In the genomic region with DNA sequence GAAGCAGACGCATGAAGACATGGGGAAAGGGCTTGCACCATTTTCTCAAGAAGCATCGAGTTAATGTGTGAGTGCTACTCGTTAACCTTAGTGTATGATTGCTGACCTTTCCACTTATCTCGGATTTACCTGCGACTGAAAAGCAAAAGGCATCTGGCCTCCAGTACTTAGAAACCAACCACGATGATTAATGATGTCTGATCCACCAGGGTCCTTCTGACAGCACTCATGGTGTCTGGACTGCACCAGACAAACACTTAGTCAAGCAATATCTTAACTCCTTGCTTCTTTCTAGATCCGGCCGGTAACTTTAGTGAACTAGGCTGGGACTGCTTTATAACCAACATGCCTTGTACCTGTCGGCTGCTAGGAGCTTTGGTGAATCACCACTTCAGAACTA, we compare ENCODE assay signal across 24 mouse cellular contexts.
"Had no signal": no experiment of that assay in that cellular context is flagged by ENCODE, and none has a peak within 500 bp of the region (broad histone marks: within the 10 kb centered on the region; RNA-seq: fewer than 3 reads in every experiment).

No protein-coding gene starts in this region.

- H3K27me3 ChIP-seq: forebrain, embryonic 15.5 days; heart, embryonic 13.5 days; heart, embryonic 15.5 days; hindbrain, embryonic 13.5 days; hindbrain, embryonic 15.5 days; limb, embryonic 13.5 days; limb, embryonic 15.5 days; liver, embryonic 12.5 days had no signal

- H3K9me3 ChIP-seq: forebrain, embryonic 15.5 days; heart, embryonic 13.5 days; heart, embryonic 15.5 days; hindbrain, embryonic 13.5 days; hindbrain, embryonic 15.5 days; limb, embryonic 13.5 days; limb, embryonic 15.5 days; liver, embryonic 12.5 days had no signal

- DNase-seq: forebrain, postnatal 0 days; gastrocnemius, postnatal 14 days; gastrocnemius, postnatal 36 days; heart, adult 2 months; heart, postnatal 14 days; heart, postnatal 36 days; kidney, adult 11 months; kidney, adult 2 months; kidney, postnatal 14 days; layer of hippocampus, adult 9-11 months; layer of hippocampus, postnatal 36 days; left cerebral cortex, postnatal 4 days had no signal

- H3K27ac ChIP-seq: forebrain, embryonic 15.5 days; heart, adult 2 months; heart, embryonic 13.5 days; heart, embryonic 15.5 days; hindbrain, embryonic 13.5 days; hindbrain, embryonic 15.5 days; hindbrain, postnatal 0 days; limb, embryonic 13.5 days; limb, embryonic 15.5 days; liver, embryonic 12.5 days; liver, embryonic 14.5 days had no signal

- H3K9ac ChIP-seq: forebrain, embryonic 15.5 days; forebrain, postnatal 0 days; heart, embryonic 13.5 days; heart, embryonic 15.5 days; hindbrain, embryonic 13.5 days; hindbrain, embryonic 15.5 days; limb, embryonic 13.5 days; limb, embryonic 15.5 days; liver, embryonic 12.5 days; liver, embryonic 14.5 days had no signal

- H3K4me3 ChIP-seq: forebrain, embryonic 15.5 days; heart, adult 2 months; heart, embryonic 13.5 days; heart, embryonic 15.5 days; hindbrain, embryonic 13.5 days; hindbrain, embryonic 15.5 days; limb, embryonic 13.5 days; limb, embryonic 15.5 days; liver, embryonic 12.5 days had no signal

- ATAC-seq: forebrain, embryonic 15.5 days; forebrain, postnatal 0 days; hindbrain, postnatal 0 days; intestine, embryonic 16.5 days; liver, embryonic 12.5 days had no signal

- H3K4me1 ChIP-seq: forebrain, embryonic 15.5 days; hindbrain, embryonic 13.5 days; hindbrain, embryonic 15.5 days; limb, embryonic 15.5 days; liver, embryonic 12.5 days had no signal

- H3K4me2 ChIP-seq: forebrain, embryonic 15.5 days; heart, embryonic 11.5 days; heart, embryonic 13.5 days; heart, embryonic 15.5 days; hindbrain, embryonic 13.5 days; hindbrain, embryonic 15.5 days; limb, embryonic 13.5 days; limb, embryonic 15.5 days; liver, embryonic 12.5 days had no signal
